Mouse (Mus musculus) megakaryocyte, embryonic 14.5 days (primary cell): ENCODE measurements around the gene Il24. TPM values are rescaled to one million over a fixed set of nuclear protein-coding genes. Genes with fewer than 3 reads are reported as not detected.

ENCODE experiments used
- H3K27me3 ChIP-seq: replicated peaks from 2 replicates; pipeline ENCODE3; 2012; ENCODE audit warnings: inconsistent platforms
- H3K36me3 ChIP-seq: replicated peaks from 2 replicates; pipeline ENCODE3; 2012; ENCODE audit warnings: low read length, inconsistent platforms, mixed read lengths
- H3K4me1 ChIP-seq: 2 replicates; pipeline ENCODE4 v1.6.1; 2012; ENCODE audit warnings: inconsistent platforms
- H3K4me3 ChIP-seq: replicated peaks from 2 replicates; pipeline ENCODE3; 2012; ENCODE audit warnings: moderate library complexity, mild to moderate bottlenecking, inconsistent platforms
- H3K9me3 ChIP-seq: 2 replicates; pipeline ENCODE4 v1.6.1; 2012; ENCODE audit warnings: inconsistent platforms
- FLI1 ChIP-seq: IDR thresholded peaks from 2 replicates; pipeline ENCODE4 v1.6.1; 2012; ENCODE audit warnings: low read length, inconsistent platforms, mixed read lengths
- GATA1 ChIP-seq: IDR thresholded peaks from 3 replicates; pipeline ENCODE4 v1.6.1; 2012; ENCODE audit warnings: mixed read lengths, low read length, inconsistent platforms, borderline replicate concordance
- polyA plus RNA-seq: library from polyadenylated mRNA; stranded (reverse); fragments of >175 nt; gene quantifications from 2 replicates; pipeline ENCODE4 v1.2.3, GENCODE M21; 2012; ENCODE audit warnings: low replicate concordance; ENCODE audit not compliant: insufficient read depth

Il24 gene
- polyA plus RNA-seq = not detected in 2 replicates

DNA sequence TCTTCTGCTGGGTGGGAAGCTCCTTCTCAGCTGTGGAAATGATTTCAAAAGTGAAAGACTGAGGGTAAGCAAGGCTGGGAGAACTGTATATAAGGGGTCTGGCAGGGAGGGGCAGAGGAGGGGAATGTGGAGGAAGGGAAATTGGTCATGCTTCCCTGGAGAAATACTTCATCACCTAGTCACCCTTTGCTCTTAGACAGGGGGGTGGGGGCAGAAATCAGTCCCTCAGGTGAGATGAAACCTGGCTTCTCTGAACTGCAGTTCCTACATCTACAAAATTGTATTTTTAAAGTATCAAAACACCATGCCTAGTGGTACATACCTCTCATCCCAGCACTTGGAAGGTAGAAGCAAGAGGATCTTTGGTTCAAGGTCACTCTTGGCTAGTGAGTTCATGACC is at the start of gene Il24:
TSS of gene Il24 (minus strand) at position 101 of the 400 bp plus-strand sequence.
- no peak for TF ChIP-seq FLI1
- TF ChIP-seq GATA1 = no peak
- Histone ChIP-seq H3K36me3 (no peaks in the 10 kb centered on the region), H3K9me3 (peaks cover 7% of the 10 kb centered on the region; the same call in 1 of the 2 replicates), H3K4me1 (no peaks in the 10 kb centered on the region), H3K27me3 (peaks cover 54% of the 10 kb centered on the region), H3K4me3 (no peak within 1 kb of the TSS)

DNA sequence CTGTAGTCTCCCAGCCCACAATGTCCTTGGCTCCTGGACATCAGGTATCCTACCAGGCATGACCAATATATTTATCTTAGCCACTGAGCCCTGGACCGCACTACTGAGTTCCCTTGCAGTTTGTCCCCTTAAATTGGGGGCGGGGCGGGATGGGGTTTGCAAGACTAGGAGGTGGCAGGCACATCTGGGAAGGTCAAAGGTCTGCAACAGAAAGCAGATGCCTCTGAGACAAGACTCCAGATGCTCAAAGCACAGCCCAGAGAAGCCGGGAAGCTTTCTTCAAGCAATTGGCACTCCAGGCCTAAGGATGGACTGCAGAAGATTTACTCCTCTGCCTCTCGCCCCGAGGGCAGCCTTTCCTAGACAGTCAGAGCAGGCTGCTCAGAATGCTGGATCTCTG is 49.1 kb upstream of the Il24 start:
- no peak for TF ChIP-seq GATA1
- TF ChIP-seq FLI1 = no peak
- peaks cover 3% of the 10 kb centered on the region; the same call in 1 of the 2 replicates for H3K4me1 ChIP-seq
- no peak overlapping the region for H3K4me3 ChIP-seq
- no peaks in the 10 kb centered on the region for H3K36me3 ChIP-seq
- H3K27me3 ChIP-seq = peaks cover 33% of the 10 kb centered on the region
- H3K9me3 ChIP-seq = no peaks in the 10 kb centered on the region

DNA sequence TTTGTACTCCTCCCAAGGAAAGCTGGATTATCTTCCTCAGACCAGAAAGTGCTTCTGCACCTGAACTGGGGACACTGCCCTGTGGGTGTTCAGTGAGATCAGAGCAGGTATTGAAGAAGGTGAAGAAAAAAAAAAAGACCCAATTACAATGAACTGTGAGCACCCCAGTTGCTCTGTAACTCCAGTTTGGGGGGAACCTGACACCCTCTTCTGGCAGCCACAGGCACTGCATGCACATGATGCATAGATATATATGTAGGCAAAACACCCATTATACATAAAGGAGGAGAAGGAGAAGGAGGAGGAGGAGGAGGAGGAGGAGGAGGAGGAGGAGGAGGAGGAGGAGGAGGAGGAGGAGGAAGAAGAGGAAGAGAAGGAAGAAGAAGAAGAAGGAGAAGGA is 39.2 kb upstream of the Il24 start:
- H3K27me3 ChIP-seq = peaks cover 17% of the 10 kb centered on the region
- TF ChIP-seq GATA1 = no peak
- TF ChIP-seq FLI1 = no peak
- no peaks in the 10 kb centered on the region for H3K4me1 ChIP-seq
- H3K9me3 ChIP-seq = no peaks in the 10 kb centered on the region
- no peaks in the 10 kb centered on the region for H3K36me3 ChIP-seq
- no peak overlapping the region for H3K4me3 ChIP-seq

DNA sequence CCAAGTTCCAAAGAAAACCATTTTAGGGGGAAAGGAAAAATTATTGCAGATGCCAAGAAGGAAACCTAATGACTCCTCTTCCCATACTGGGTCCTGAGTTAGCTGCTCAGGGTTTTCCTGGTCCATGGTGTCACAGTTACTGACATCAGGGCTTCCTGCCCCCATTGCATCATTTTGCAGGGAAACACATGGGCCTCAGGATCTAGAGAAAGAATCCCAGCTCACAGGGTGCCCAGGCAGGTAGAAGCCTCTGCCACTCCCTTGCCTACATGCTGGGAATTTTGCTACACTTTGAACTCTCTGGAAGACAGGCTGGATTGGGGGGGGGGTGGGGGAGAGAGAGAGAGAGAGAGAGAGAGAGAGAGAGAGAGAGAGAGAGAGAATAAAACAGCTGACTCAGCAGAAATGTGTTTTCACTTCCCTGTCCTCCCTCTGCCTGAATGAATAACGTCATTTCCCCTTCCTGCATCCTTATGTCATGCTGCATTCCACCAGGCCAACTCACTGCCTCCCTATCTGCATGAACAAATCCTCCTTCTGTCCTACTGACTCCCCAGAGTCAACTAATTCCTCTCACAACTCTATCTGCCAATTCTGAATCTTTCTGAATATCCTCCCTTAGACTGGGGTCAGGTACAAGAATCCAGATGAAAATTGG is 31.2 kb upstream of the Il24 start:
- TF ChIP-seq FLI1 (no peak), GATA1 (no peak)
- H3K4me1 ChIP-seq = peaks cover 7% of the 10 kb centered on the region

DNA sequence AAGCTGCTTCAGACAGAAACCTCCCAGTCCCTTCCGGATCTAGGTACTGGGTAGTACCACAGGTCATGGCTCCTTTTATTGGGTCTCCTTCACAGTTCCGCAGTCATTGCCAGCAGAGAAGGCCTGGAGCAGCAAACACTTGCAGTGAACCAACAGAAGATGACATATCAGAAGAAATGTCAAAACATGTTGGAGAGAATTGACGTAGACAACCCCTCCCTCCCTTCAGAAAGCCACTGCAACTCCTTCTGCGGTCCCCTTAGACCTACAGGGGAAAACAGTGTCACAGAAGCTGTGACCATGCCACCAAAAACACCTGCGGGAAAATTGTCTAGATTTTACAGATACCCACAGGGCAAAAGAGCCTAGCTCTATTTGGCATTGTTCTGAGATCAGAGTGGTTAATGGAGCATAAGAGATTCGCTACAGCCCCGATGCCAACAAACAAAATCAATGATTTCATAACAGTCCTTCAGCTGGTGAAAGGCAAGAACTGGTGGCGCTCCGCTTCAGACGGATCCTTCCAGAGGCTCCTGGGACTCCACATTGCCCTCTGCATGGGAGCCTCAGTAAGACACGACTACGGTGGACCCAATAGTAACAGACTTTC is 24.3 kb upstream of the Il24 start, which contains the start of gene Il20:
TSS of gene Il20 (minus strand) at position 51 of the 610 bp plus-strand sequence.
- no peak within 1 kb of the TSS for H3K4me3 ChIP-seq
- no peaks in the 10 kb centered on the region for H3K4me1 ChIP-seq
- no peaks in the 10 kb centered on the region for H3K36me3 ChIP-seq
- TF ChIP-seq FLI1 (no peak), GATA1 (no peak)
- H3K9me3 ChIP-seq = peaks cover 6% of the 10 kb centered on the region; the same call in 1 of the 2 replicates
- peaks cover 10% of the 10 kb centered on the region for H3K27me3 ChIP-seq

More for the DNA sequence above, 31.2 kb upstream of the Il24 start:
- peaks cover 3% of the 10 kb centered on the region; the same call in 1 of the 2 replicates for H3K9me3 ChIP-seq
- H3K4me3 ChIP-seq = no peak overlapping the region
- no peaks in the 10 kb centered on the region for H3K36me3 ChIP-seq
- H3K27me3 ChIP-seq = no peaks in the 10 kb centered on the region

DNA sequence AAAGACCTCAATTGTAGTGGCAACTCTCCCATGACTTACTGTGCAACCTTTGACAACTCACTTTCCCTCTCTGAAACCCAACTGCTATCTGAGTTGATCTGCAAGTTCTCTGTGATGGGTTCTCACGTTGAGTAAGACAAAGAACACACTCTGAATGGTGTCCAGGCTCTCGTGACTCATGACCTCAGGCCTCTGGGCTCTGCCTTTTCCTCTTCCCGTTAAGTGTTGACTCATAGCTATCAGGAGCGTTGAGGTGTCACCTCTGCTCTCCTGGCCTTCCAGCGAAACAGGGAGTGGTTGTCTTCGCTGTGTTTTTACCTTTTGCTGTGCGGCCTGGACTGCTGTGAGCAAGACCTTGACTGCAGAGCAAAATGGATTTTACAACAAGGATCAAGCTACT is 15.3 kb upstream of the Il24 start:
- Histone ChIP-seq H3K4me3 (no peak overlapping the region), H3K4me1 (no peaks in the 10 kb centered on the region), H3K9me3 (no peaks in the 10 kb centered on the region), H3K36me3 (no peaks in the 10 kb centered on the region), H3K27me3 (peaks cover 6% of the 10 kb centered on the region)
- no peak for TF ChIP-seq GATA1
- no peak for TF ChIP-seq FLI1

DNA sequence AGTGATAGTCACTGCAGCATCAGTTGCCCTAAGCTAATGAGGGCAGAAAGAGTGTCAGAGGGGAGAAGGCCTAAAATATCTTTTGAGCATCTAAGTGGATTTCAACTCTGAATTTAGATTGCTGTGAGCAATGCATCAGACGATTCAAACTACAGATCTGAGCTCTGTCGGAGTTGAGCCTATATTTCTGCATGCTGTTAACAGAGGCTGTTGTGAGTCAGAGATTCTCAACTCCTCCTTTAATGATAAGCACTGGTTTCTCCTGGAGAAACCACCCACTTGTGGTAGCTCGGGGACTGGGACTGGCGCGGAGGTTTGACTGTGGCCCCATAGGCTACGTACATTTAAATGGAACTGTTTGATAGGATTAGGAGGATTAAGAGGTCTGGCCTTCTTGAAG is 7.2 kb upstream of the Il24 start:
- Histone ChIP-seq H3K4me3 (no peak overlapping the region), H3K36me3 (no peaks in the 10 kb centered on the region), H3K4me1 (no peaks in the 10 kb centered on the region), H3K9me3 (0 out of 2 replicates have a peak, but pooled peaks cover under 1% of the 10 kb centered on the region), H3K27me3 (peaks cover 21% of the 10 kb centered on the region)
- TF ChIP-seq FLI1 = no peak
- no peak for TF ChIP-seq GATA1

DNA sequence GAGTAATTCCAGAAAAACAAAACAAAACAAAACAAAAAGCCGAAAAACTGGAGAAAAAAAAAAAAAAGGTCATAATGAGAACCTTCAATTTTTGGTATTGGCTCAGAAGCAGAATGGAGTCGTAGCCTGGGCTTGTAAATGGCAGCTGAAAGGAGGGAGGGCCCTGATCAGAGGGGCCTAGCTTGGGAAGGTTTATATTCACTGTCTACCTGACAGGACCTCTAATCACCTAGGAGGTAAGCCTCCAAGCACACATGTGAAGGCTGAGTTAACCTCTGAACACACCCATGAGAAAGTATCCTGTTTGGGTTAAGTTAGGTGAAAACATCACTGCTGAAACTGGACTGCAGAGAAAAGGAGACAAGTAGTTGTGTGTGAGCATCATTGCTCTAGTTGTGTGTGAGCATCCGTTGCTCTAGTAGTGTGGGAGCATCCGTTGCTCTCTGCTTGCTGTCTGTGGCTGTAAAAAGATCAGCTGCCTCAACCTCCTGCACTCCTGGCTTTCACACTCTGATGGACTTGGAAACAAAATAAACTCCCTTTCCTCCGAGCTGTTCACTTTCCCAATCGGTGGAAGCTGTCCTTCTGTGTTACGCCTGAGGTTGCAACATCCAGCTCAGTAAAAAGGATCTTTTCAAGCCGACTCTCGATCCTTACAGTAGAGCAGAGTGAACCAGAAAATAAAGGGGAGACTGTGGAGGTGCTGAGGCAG is 6.2 kb upstream of the Il24 start:
- peaks cover 7% of the 10 kb centered on the region; the same call in 1 of the 2 replicates for H3K9me3 ChIP-seq
- no peaks in the 10 kb centered on the region for H3K4me1 ChIP-seq
- H3K27me3 ChIP-seq = peaks cover 26% of the 10 kb centered on the region
- no peak for TF ChIP-seq FLI1
- TF ChIP-seq GATA1 = no peak
- no peak overlapping the region for H3K4me3 ChIP-seq
- no peaks in the 10 kb centered on the region for H3K36me3 ChIP-seq

DNA sequence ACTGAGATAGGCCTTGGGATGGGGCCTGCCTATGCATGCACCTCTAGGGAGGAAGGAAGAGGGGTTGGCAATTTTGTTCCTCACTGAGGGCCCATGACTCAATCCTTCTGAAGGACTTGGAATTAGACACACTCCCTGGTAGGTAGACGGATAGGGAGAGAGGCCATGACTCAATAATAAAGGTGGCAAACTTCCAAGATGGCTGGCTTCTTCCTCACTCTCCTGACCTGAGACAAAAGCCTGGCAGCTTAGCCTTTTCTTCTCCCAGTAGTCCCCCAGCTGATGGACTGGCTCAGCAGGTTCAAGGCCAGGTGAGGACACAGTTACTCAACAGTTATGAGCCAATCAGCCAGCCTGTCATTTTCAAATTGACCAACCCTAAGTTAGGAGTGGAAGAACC is 5.2 kb upstream of the Il24 start:
- H3K27me3 ChIP-seq = peaks cover 26% of the 10 kb centered on the region
- H3K4me1 ChIP-seq = no peaks in the 10 kb centered on the region

More for the DNA sequence above, 5.2 kb upstream of the Il24 start:
- no peaks in the 10 kb centered on the region for H3K36me3 ChIP-seq
- TF ChIP-seq GATA1 = no peak
- no peak for TF ChIP-seq FLI1
- H3K4me3 ChIP-seq = no peak overlapping the region
- H3K9me3 ChIP-seq = peaks cover 7% of the 10 kb centered on the region; the same call in 1 of the 2 replicates
